Mouse (Mus musculus): Measurements from ENCODE around the gene Gmnn. TPM values are rescaled to one million over a fixed set of nuclear protein-coding genes. Genes with fewer than 3 reads are reported as not detected.

Gene Gmnn
- polyA plus RNA-seq, 1 experiment from 2014 or later = 20.6 TPM

Other genes with a start within 250 kb of the Gmnn start
- gene Ripor2, start 179.7 kb downstream of the Gmnn start, polyA plus RNA-seq (2014; fragmentation: Nextera tagmentation; extraction: Ambion mirVana) = 21.9 and 25.9 TPM in 2 replicates
- not detected in 2 replicates for gene Armh2, start 20.7 kb downstream of the Gmnn start, polyA plus RNA-seq (2014; fragmentation: Nextera tagmentation; extraction: Ambion mirVana)
- 40.8 and 43.7 TPM in 2 replicates for gene BC005537, start 39.7 kb upstream of the Gmnn start, polyA plus RNA-seq (2014; fragmentation: Nextera tagmentation; extraction: Ambion mirVana)
- 55.6 and 59.9 TPM in 2 replicates for gene Acot13, start 69.6 kb upstream of the Gmnn start, polyA plus RNA-seq (2014; fragmentation: Nextera tagmentation; extraction: Ambion mirVana)
- gene Tdp2, start 69.8 kb upstream of the Gmnn start, polyA plus RNA-seq (2014; fragmentation: Nextera tagmentation; extraction: Ambion mirVana) = 34.7 and 37.5 TPM in 2 replicates
- 5.5 and 8.0 TPM in 2 replicates for gene D130043K22Rik, start 83.2 kb upstream of the Gmnn start, polyA plus RNA-seq (2014; fragmentation: Nextera tagmentation; extraction: Ambion mirVana)
- 15.8 and 16.5 TPM in 2 replicates for gene Aldh5a1, start 175.7 kb upstream of the Gmnn start, polyA plus RNA-seq (2014; fragmentation: Nextera tagmentation; extraction: Ambion mirVana)
- 2.8 and 3.8 TPM in 2 replicates for gene Gpld1, start 181.2 kb upstream of the Gmnn start, polyA plus RNA-seq (2014; fragmentation: Nextera tagmentation; extraction: Ambion mirVana)